ENCODE assay signal across 24 mouse cellular contexts in the genomic region with DNA sequence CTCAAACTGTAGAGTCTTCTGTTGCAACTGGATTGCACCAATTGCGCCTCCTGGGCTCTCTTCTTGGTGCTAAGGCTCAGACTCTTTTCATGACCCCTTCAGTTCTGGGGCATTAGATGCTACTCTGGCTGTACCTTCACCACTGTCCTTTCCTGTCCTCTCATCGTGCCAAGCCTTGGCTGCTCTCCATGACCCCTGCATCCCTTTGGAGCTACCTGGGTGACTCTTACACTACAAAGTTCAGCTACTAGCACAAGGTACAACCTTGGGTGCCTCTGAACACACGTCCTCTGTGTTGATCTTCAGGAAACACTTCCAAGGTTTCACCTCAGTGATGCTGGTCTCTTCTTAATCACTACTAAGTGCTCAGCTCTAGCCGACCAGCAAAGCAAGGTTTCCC.
"Had no signal": no experiment of that assay in that cellular context is flagged by ENCODE, and none has a peak within 500 bp of the region (broad histone marks: within the 10 kb centered on the region; RNA-seq: fewer than 3 reads in every experiment).

No protein-coding gene starts in this region.

- H3K4me3 ChIP-seq: gastrocnemius, adult 2 months; heart, embryonic 10.5 days; heart, embryonic 12.5 days; hindbrain, embryonic 10.5 days; hindbrain, embryonic 12.5 days; intestine, embryonic 15.5 days; kidney, embryonic 15.5 days; layer of hippocampus, adult 2 months; left cerebral cortex, adult 2 months; limb, embryonic 10.5 days; limb, embryonic 12.5 days had no signal

- DNase-seq: gastrocnemius, adult 2 months; gastrocnemius, postnatal 10 days; gastrocnemius, postnatal 25 days; heart, adult 18-20 months; heart, postnatal 10 days; heart, postnatal 4 days; liver had no signal

- H3K4me1 ChIP-seq: intestine, embryonic 15.5 days; kidney, embryonic 15.5 days; limb, embryonic 10.5 days had no signal

- H3K9ac ChIP-seq: heart, embryonic 12.5 days; hindbrain, embryonic 12.5 days; hindbrain, embryonic 14.5 days; intestine, embryonic 15.5 days; kidney, embryonic 15.5 days; limb, embryonic 12.5 days; liver, embryonic 14.5 days had no signal

- H3K27me3 ChIP-seq: heart, embryonic 12.5 days; hindbrain, embryonic 12.5 days; intestine, embryonic 15.5 days; kidney, embryonic 15.5 days; limb, embryonic 12.5 days had no signal

- ATAC-seq: forebrain, embryonic 16.5 days; hindbrain, embryonic 16.5 days; inflammation-experienced regulatory T-cells, adult 6 months; intestine, embryonic 15.5 days; intestine, postnatal 0 days had no signal

- H3K4me2 ChIP-seq: heart, embryonic 12.5 days; hindbrain, embryonic 12.5 days; hindbrain, embryonic 14.5 days; intestine, embryonic 15.5 days; kidney, embryonic 15.5 days; limb, embryonic 12.5 days had no signal

- H3K27ac ChIP-seq: gastrocnemius, adult 2 months; heart, embryonic 10.5 days; hindbrain, embryonic 10.5 days; hindbrain, embryonic 12.5 days; hindbrain, embryonic 14.5 days; intestine, embryonic 15.5 days; kidney, embryonic 15.5 days; kidney, postnatal 0 days; layer of hippocampus, adult 2 months; left cerebral cortex, adult 2 months; limb, embryonic 10.5 days; limb, embryonic 12.5 days; liver, embryonic 14.5 days had no signal

- H3K9me3 ChIP-seq: heart, embryonic 10.5 days; heart, embryonic 12.5 days; hindbrain, embryonic 10.5 days; hindbrain, embryonic 12.5 days; intestine, embryonic 15.5 days; kidney, embryonic 15.5 days; limb, embryonic 10.5 days; limb, embryonic 12.5 days had no signal
